Mouse (Mus musculus) embryonic facial prominence, embryonic 14.5 days (tissue): Measurements from ENCODE around the gene Smad6. TPM values are rescaled to one million over a fixed set of nuclear protein-coding genes. Genes with fewer than 3 reads are reported as not detected.
A peak's percentile ranks its signal among the peaks of the same experiment; 100 is the strongest.

ENCODE experiments used
- ATAC-seq: fragments of 200-750 bp; cut with Nextera tagmentation; 2 replicates; pipeline ENCODE4 v1.8.0; 2017; ENCODE audit warnings: low read depth, moderate number of reproducible peaks, moderate TSS enrichment
- DNase-seq: peaks from one replicate; pipeline ENCODE4 v3.0.0-alpha.2; 2015; ENCODE audit warnings: low spot score
- H3K27ac ChIP-seq: fragments of 300-500 bp; sonication (generic); replicated peaks from 2 replicates; pipeline ENCODE4 v1.5.1; 2014; ENCODE audit warnings: low read depth, mild to moderate bottlenecking, low read length, moderate library complexity
- H3K27me3 ChIP-seq: fragments of 300-500 bp; sonication (generic); replicated peaks from 2 replicates; pipeline ENCODE4 v1.6.1; 2014; ENCODE audit warnings: low read length; ENCODE audit not compliant: control insufficient read depth, insufficient read depth
- H3K36me3 ChIP-seq: fragments of 300-500 bp; sonication (generic); 2 replicates; pipeline ENCODE4 v1.6.1; 2014; ENCODE audit warnings: low read length, mixed read lengths; ENCODE audit not compliant: control insufficient read depth, insufficient read depth
- H3K4me1 ChIP-seq: fragments of 300-500 bp; sonication (generic); 2 replicates; pipeline ENCODE4 v1.6.1; 2014; ENCODE audit warnings: antibody characterized with exemption, low read length; ENCODE audit not compliant: control insufficient read depth, insufficient read depth
- H3K4me2 ChIP-seq: fragments of 300-500 bp; sonication (generic); 2 replicates; pipeline ENCODE4 v1.6.1; 2014; ENCODE audit warnings: low read depth, mild to moderate bottlenecking, low read length, moderate library complexity, mixed read lengths
- H3K4me3 ChIP-seq: fragments of 300-500 bp; sonication (generic); 2 replicates; pipeline ENCODE4 v1.5.1; 2014; ENCODE audit warnings: low read depth, mild to moderate bottlenecking, low read length
- H3K9ac ChIP-seq: fragments of 300-500 bp; sonication (generic); 2 replicates; pipeline ENCODE4 v1.6.1; 2014; ENCODE audit warnings: low read depth, mild to moderate bottlenecking, low read length, moderate library complexity, mixed read lengths
- H3K9me3 ChIP-seq: fragments of 300-500 bp; sonication (generic); 2 replicates; pipeline ENCODE4 v1.6.1; 2016; ENCODE audit warnings: low read length; ENCODE audit not compliant: control insufficient read depth
- WGBS: fragments of 180-500 bp; shearing (Covaris S2); extraction: QIAGEN DNeasy Blood & Tissue Kit; methylation state at CpG from one replicate; pipeline ENCODE4 v1.1.7; 2014; 5-methylcytosine and 5-hydroxymethylcytosine counted together
- polyA plus RNA-seq: library from polyadenylated mRNA; unstranded; fragments of >200 nt; fragmentation: Nextera tagmentation; extraction: Ambion mirVana; gene quantifications from 2 replicates; pipeline ENCODE4 v1.2.1, GENCODE M21; 2014

The Smad6 gene
- polyA plus RNA-seq, 1 experiment from 2014 or later: 8.8 TPM

- peak overlapping the region; percentile 51 for H3K9ac ChIP-seq
Measured at GRCm38 (mm10) chr9:63974258-63975023, 47.4 kb downstream of the Smad6 start.

DNA sequence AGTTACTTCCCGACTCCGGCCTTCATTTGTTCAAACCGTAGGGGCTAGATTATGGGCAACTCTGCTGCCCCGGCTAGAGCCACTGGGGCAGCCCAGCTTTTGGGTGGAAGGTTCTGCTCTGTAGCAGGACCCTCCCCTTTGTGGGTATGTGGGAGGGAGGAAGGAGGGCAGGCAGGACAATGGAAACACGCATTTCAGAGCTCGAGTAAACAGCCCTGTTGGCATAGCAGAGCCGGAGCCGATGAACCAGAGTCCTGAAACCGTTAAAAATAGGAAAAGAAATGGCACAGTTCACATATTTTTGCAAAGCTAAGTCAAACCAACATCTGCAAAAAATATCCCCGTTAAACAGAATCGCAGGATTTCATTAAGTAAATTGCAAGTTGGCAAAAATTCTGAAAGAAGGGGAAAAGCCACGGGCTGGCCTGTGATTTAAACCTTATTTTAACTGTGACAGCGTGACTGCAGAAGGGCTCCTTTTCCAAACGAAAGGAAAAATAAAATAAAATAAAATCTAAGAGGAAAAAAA lies 48.1 kb downstream of the Smad6 start:
- Histone ChIP-seq H3K36me3 (0 out of 2 replicates have a peak, but pooled peaks cover 4% of the 10 kb centered on the region), H3K9me3 (no peaks in the 10 kb centered on the region), H3K9ac (peak overlapping the region; percentile 51; the same call in 1 of the 2 replicates), H3K4me2 (peak overlapping the region; percentile 40), H3K27me3 (no peaks in the 10 kb centered on the region), H3K27ac (peak overlapping the region; percentile 96), H3K4me3 (no peak overlapping the region; the same call in 1 of the 2 replicates), H3K4me1 (peaks cover 80% of the 10 kb centered on the region)
- WGBS: 23% methylated on average over 14 of the region's 14 CpGs
- DNase-seq (peak; percentile 94), ATAC-seq (peak; percentile 57)

More at GRCm38 (mm10) chr9:63974258-63975023, 47.4 kb downstream of the Smad6 start:
- ATAC-seq (peak; percentile 34; the same call in 1 of the 2 replicates), DNase-seq (peak; percentile 86)
- 0 out of 2 replicates have a peak, but pooled peaks cover 4% of the 10 kb centered on the region for H3K36me3 ChIP-seq
- H3K9me3 ChIP-seq: no peaks in the 10 kb centered on the region
- peak overlapping the region; percentile 40 for H3K4me2 ChIP-seq
- H3K27me3 ChIP-seq: no peaks in the 10 kb centered on the region
- no peak overlapping the region; the same call in 1 of the 2 replicates for H3K4me3 ChIP-seq
- WGBS: 25% methylated on average over 13 of the region's 13 CpGs
- H3K27ac ChIP-seq: peak overlapping the region; percentile 96
- peaks cover 80% of the 10 kb centered on the region for H3K4me1 ChIP-seq

- 0 out of 2 replicates have a peak, but pooled peaks cover 4% of the 10 kb centered on the region for H3K36me3 ChIP-seq
- H3K4me2 ChIP-seq: no peak overlapping the region
- peaks cover 85% of the 10 kb centered on the region for H3K4me1 ChIP-seq
- ATAC-seq (no peak), DNase-seq (no peak)
- WGBS: 89% methylated on average over 11 of the region's 11 CpGs
- H3K9ac ChIP-seq: peak overlapping the region; percentile 9; the same call in 1 of the 2 replicates
- H3K9me3 ChIP-seq: no peaks in the 10 kb centered on the region
- no peak overlapping the region for H3K4me3 ChIP-seq
- H3K27me3 ChIP-seq: no peaks in the 10 kb centered on the region
- peak overlapping the region; percentile 96 for H3K27ac ChIP-seq
Measured at GRCm38 (mm10) chr9:63972576-63973290, 49.1 kb downstream of the Smad6 start.

GRCm38 (mm10) chr9:63971557-63971956 lies 50.3 kb downstream of the Smad6 start:
- Histone ChIP-seq H3K27ac (no peak overlapping the region), H3K36me3 (0 out of 2 replicates have a peak, but pooled peaks cover 4% of the 10 kb centered on the region), H3K4me3 (no peak overlapping the region), H3K9ac (no peak overlapping the region), H3K4me1 (peaks cover 86% of the 10 kb centered on the region), H3K27me3 (no peaks in the 10 kb centered on the region), H3K4me2 (no peak overlapping the region), H3K9me3 (no peaks in the 10 kb centered on the region)
- 58% methylated on average over 4 of the region's 4 CpGs for WGBS
- DNase-seq: no peak
- no peak for ATAC-seq

DNA sequence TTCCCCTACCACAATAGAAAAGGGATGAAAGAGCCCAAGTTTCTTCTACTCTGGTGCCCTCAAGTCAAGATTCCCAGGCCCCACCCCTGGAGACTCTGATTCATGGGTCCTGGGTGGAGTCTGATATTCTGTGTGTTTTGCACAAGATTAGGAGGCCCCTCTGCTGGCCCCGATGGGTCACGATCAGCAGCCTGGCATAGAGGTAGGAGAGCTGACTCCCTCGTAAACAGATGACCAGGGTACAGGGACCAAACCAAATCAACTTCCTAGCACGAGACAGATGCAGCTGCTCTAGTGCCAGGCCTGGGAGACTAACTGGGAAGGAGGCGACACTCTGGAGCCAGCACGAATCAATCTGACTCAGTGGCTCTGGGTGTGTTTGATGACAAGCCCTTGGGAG lies 51.0 kb downstream of the Smad6 start:
- no peak for ATAC-seq

DNA sequence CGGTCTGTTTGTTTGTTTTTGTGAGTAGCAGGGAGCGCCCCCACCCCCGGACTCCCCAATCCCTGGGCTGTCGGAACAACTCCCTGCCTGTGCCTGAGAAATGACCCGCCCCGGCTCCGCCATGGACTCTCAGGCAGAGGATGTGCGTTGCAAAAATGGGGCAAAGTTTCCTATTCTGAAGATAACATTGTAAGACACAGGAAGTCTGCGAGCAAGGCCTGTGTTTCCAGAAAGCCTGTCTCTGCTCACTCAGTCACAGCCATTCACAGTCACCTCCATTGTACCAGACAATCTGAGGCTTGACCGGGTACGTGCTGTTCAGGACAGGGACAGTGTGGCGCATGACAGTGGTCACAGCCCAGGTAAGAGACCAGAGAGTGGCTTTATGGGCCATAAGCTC lies 51.5 kb downstream of the Smad6 start:
- Histone ChIP-seq H3K27ac (peak overlapping the region; percentile 22), H3K4me1 (peaks cover 82% of the 10 kb centered on the region), H3K4me3 (no peak overlapping the region), H3K27me3 (no peaks in the 10 kb centered on the region), H3K9ac (0 out of 2 replicates have a peak overlapping the region, but pooled peaks have one; percentile 10), H3K9me3 (no peaks in the 10 kb centered on the region), H3K4me2 (no peak overlapping the region), H3K36me3 (0 out of 2 replicates have a peak, but pooled peaks cover 4% of the 10 kb centered on the region)
- ATAC-seq (no peak), DNase-seq (no peak)
- WGBS: 69% methylated on average over 12 of the region's 12 CpGs

More for the DNA sequence above, 51.0 kb downstream of the Smad6 start:
- peaks cover 82% of the 10 kb centered on the region for H3K4me1 ChIP-seq
- no peak for DNase-seq
- peak overlapping the region; percentile 22 for H3K27ac ChIP-seq
- 79% methylated on average over 6 of the region's 6 CpGs for WGBS
- 0 out of 2 replicates have a peak, but pooled peaks cover 4% of the 10 kb centered on the region for H3K36me3 ChIP-seq
- H3K27me3 ChIP-seq: no peaks in the 10 kb centered on the region
- H3K4me2 ChIP-seq: no peak overlapping the region
- H3K9me3 ChIP-seq: no peaks in the 10 kb centered on the region
- no peak overlapping the region for H3K4me3 ChIP-seq
- no peak overlapping the region for H3K9ac ChIP-seq

GRCm38 (mm10) chr9:63969467-63969866 lies 52.4 kb downstream of the Smad6 start:
- H3K36me3 ChIP-seq: 0 out of 2 replicates have a peak, but pooled peaks cover 4% of the 10 kb centered on the region
- peak overlapping the region; percentile 70; the same call in 1 of the 2 replicates for H3K27ac ChIP-seq
- H3K4me1 ChIP-seq: peaks cover 77% of the 10 kb centered on the region
- H3K27me3 ChIP-seq: no peaks in the 10 kb centered on the region
- H3K4me2 ChIP-seq: no peak overlapping the region; the same call in 1 of the 2 replicates
- no peak overlapping the region for H3K4me3 ChIP-seq
- no peaks in the 10 kb centered on the region for H3K9me3 ChIP-seq
- H3K9ac ChIP-seq: no peak overlapping the region
- DNase-seq (peak; percentile 63), ATAC-seq (no peak)
- WGBS: 64% methylated on average over 10 of the region's 10 CpGs

DNA sequence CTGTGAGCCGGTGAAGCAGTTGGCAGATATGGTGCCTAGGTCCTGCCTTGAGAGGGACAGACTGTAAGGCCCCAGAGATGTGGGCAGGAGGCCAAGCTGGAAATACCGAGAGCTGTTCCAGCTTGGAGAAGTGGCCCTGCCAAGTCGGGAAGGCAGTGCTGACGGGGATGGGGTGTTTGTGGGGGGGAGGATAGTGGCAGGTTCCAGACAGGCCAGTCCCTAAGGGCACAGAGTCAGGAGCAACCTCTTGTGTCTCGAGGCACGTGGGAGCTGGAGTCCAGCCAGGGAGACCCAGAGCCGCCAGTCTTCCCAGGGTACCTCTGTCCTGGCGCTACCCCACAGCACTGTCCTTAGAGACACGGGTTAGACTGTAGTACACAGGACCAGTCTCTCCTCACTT lies 53.3 kb downstream of the Smad6 start:
- DNase-seq: peak; percentile 90
- 26% methylated on average over 6 of the region's 9 CpGs for WGBS
- 0 out of 2 replicates have a peak, but pooled peaks cover 4% of the 10 kb centered on the region for H3K36me3 ChIP-seq
- no peak overlapping the region for H3K9ac ChIP-seq
- no peak overlapping the region for H3K4me3 ChIP-seq
- no peak overlapping the region for H3K4me2 ChIP-seq
- peak overlapping the region; percentile 70 for H3K27ac ChIP-seq
- ATAC-seq: peak; percentile 55
- H3K9me3 ChIP-seq: no peaks in the 10 kb centered on the region
- peaks cover 80% of the 10 kb centered on the region for H3K4me1 ChIP-seq
- no peaks in the 10 kb centered on the region for H3K27me3 ChIP-seq
